Mouse (Mus musculus) megakaryocyte, embryonic 14.5 days (primary cell): Measurements from ENCODE around the gene Entpd3.

Experiments
- FLI1 ChIP-seq: IDR thresholded peaks from 2 replicates; pipeline ENCODE4 v1.6.1; 2012; ENCODE audit warnings: low read length, inconsistent platforms, mixed read lengths
- GATA1 ChIP-seq: IDR thresholded peaks from 3 replicates; pipeline ENCODE4 v1.6.1; 2012; ENCODE audit warnings: mixed read lengths, low read length, inconsistent platforms, borderline replicate concordance

- TF ChIP-seq GATA1 = no peak
- no peak for TF ChIP-seq FLI1
Observed at GRCm38 (mm10) chr9:120566384-120566783, 26.8 kb downstream of the Entpd3 start.
